Mouse (Mus musculus) liver, embryonic 16.5 days (tissue): ENCODE results near the gene S100a9. TPM values are rescaled to one million over a fixed set of nuclear protein-coding genes. Genes with fewer than 3 reads are reported as not detected.

Experiments used
- ATAC-seq: fragments of 200-750 bp; cut with Nextera tagmentation; 2 replicates; pipeline ENCODE4 v1.8.0; 2017; ENCODE audit warnings: low read depth, mild to moderate bottlenecking, moderate number of reproducible peaks, moderate library complexity
- H3K27ac ChIP-seq: fragments of 300-500 bp; sonication (generic); 2 replicates; pipeline ENCODE4 v1.5.1; 2014; ENCODE audit warnings: mild to moderate bottlenecking, low read length
- H3K27me3 ChIP-seq: fragments of 300-500 bp; sonication (generic); 2 replicates; pipeline ENCODE4 v1.6.1; 2014; ENCODE audit warnings: low read depth, low read length, mixed read lengths; ENCODE audit not compliant: control insufficient read depth, insufficient read depth
- H3K36me3 ChIP-seq: fragments of 300-500 bp; sonication (generic); 2 replicates; pipeline ENCODE4 v1.6.1; 2014; ENCODE audit warnings: mild to moderate bottlenecking; ENCODE audit not compliant: control insufficient read depth, insufficient read depth
- H3K4me1 ChIP-seq: fragments of 300-500 bp; sonication (generic); 2 replicates; pipeline ENCODE4 v1.6.1; 2014; ENCODE audit warnings: low read depth, low read length, mixed read lengths; ENCODE audit not compliant: control insufficient read depth
- H3K4me2 ChIP-seq: fragments of 300-500 bp; sonication (generic); 2 replicates; pipeline ENCODE4 v1.6.1; 2014; ENCODE audit warnings: low read depth, low read length, mixed read lengths
- H3K4me3 ChIP-seq: fragments of 300-500 bp; sonication (generic); 2 replicates; pipeline ENCODE4 v1.5.1; 2014; ENCODE audit warnings: low read depth, mild to moderate bottlenecking, low read length
- H3K9ac ChIP-seq: fragments of 300-500 bp; sonication (generic); 2 replicates; pipeline ENCODE4 v1.6.1; 2014; ENCODE audit warnings: low read depth, low read length
- H3K9me3 ChIP-seq: fragments of 300-500 bp; sonication (generic); replicated peaks from 2 replicates; pipeline ENCODE4 v1.6.1; 2016; ENCODE audit warnings: low read length; ENCODE audit not compliant: control insufficient read depth
- WGBS: fragments of 180-500 bp; shearing (Covaris S2); extraction: QIAGEN DNeasy Blood & Tissue Kit; methylation state at CpG from one replicate; pipeline ENCODE4 v1.1.7; 2014; ENCODE audit not compliant: insufficient replicate concordance; 5-methylcytosine and 5-hydroxymethylcytosine counted together
- polyA plus RNA-seq: library from polyadenylated mRNA; unstranded; fragments of >200 nt; fragmentation: Nextera tagmentation; extraction: Ambion mirVana; gene quantifications from 2 replicates; pipeline ENCODE4 v1.2.1, GENCODE M21; 2015

S100a9 gene
- 1,737 and 1,805 TPM in 2 replicates for polyA plus RNA-seq

DNA sequence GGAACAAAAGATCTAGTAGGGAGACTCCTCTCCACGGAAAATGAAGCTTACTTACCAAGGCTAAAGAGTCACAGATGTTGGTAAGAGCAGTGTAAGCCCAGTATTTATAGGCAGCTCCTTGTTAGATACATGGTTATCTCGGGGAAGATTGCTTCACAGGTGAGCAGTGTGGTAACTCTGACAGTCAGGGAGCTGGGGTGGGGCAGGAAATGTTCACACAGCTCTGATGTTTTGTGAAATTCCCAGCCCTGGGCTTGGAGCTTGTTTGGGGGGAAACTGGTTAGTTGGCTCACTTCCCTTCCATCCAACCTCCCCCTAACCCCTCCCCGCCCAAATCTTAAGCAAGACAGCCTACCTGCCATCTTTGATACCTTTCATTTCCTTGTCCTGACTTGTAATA, at the start of gene S100a9:
Gene S100a9, minus strand, starts transcription at position 109 of the 400 bp plus-strand sequence.
- Histone ChIP-seq H3K27ac (no peak within 1 kb of the TSS), H3K9ac (no peak within 1 kb of the TSS), H3K9me3 (no peaks in the 10 kb centered on the region), H3K4me2 (no peak within 1 kb of the TSS), H3K4me3 (no peak within 1 kb of the TSS), H3K4me1 (no peaks in the 10 kb centered on the region), H3K27me3 (no peaks in the 10 kb centered on the region), H3K36me3 (no peaks in the 10 kb centered on the region)
- ATAC-seq = peak; percentile 11; the same call in 1 of the 2 replicates
- 22% methylated on average over 3 of the region's 3 CpGs for WGBS

DNA sequence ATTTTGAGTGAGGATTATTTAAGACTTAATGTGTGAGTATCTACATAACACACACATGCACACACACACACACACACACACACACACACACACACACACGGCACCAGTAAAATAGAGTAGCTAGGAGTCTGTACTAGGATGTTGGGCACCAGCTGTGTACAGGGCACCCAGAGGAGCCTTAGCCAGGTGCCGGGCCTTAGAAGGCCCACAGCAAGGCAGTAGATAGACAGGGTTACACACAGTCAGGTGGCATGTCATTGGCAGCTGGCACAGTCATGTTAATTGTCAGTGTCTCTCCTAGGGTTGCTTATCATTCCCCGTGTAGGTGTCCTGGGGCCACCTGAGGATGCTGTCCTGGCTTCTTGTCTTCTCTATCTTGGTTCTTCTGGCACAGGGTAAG, 31.1 kb upstream of the S100a9 start, which contains the start of gene Pglyrp4:
Gene Pglyrp4, plus strand, starts transcription at position 301 of the 400 bp plus-strand sequence.
- no peak within 1 kb of the TSS for H3K4me2 ChIP-seq
- H3K9ac ChIP-seq = no peak within 1 kb of the TSS
- no peak for ATAC-seq
- H3K4me1 ChIP-seq = no peaks in the 10 kb centered on the region
- no peak within 1 kb of the TSS for H3K27ac ChIP-seq
- H3K27me3 ChIP-seq = no peaks in the 10 kb centered on the region
- H3K4me3 ChIP-seq = no peak within 1 kb of the TSS
- H3K36me3 ChIP-seq = no peaks in the 10 kb centered on the region
- 60% methylated on average over 3 of the region's 3 CpGs for WGBS
- H3K9me3 ChIP-seq = no peaks in the 10 kb centered on the region

DNA sequence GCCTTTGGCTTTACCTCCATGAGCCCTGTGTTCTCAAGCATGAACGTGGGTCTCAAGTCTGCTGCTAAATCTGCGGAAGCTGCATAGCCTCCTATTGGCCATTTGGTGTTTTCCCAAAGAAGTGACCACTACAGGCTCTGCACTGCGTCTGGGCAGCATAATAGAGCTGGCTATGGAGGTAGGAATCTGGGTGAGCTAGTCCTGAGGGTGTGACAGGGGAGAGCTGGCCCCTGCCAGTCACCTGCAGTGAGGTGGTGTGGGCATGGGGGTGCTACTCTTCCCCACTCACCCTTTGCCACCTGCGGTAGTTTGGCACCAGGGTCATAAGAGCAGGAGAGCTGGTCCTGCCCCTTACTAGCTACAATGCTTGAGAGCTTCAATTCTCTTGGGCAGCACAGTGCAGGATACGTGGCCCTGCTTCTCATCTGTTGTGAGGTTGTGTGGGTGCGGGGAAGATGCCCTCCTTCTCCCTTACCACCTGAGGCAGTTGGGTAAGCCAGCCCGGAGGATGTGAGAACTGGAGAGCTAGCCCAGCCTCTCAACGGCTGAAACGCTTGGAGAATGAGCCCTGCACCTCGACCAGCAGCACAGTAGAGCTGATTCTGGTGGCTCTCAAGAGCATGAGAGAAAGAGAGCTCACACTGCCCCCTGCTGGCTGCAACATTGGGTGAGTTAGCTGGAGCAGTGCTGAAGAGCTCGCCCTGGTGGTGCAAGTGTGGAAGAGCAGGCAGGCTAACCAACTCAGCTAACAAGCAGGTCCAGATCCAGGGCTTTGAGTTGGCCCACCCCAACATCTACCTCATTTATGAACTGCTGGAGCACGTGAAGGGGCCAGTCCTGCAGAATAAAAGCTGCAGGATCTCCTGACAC, 14.3 kb upstream of the S100a9 start:
- WGBS = 36% methylated on average over 12 of the region's 12 CpGs
- peak; percentile 19; the same call in 1 of the 2 replicates for ATAC-seq
- no peak overlapping the region for H3K4me2 ChIP-seq
- H3K9ac ChIP-seq = no peak overlapping the region
- no peaks in the 10 kb centered on the region for H3K4me1 ChIP-seq
- no peaks in the 10 kb centered on the region for H3K9me3 ChIP-seq
- H3K27ac ChIP-seq = no peak overlapping the region
- H3K4me3 ChIP-seq = no peak overlapping the region
- no peaks in the 10 kb centered on the region for H3K36me3 ChIP-seq
- no peaks in the 10 kb centered on the region for H3K27me3 ChIP-seq

GRCm38 (mm10) chr3:90708523-90709202, 13.1 kb upstream of the S100a9 start:
- Histone ChIP-seq H3K4me3 (no peak overlapping the region), H3K9ac (no peak overlapping the region), H3K9me3 (no peaks in the 10 kb centered on the region), H3K4me1 (no peaks in the 10 kb centered on the region), H3K36me3 (no peaks in the 10 kb centered on the region), H3K27ac (no peak overlapping the region), H3K4me2 (no peak overlapping the region), H3K27me3 (no peaks in the 10 kb centered on the region)
- 14% methylated on average over 4 of the region's 4 CpGs for WGBS
- no peak for ATAC-seq

DNA sequence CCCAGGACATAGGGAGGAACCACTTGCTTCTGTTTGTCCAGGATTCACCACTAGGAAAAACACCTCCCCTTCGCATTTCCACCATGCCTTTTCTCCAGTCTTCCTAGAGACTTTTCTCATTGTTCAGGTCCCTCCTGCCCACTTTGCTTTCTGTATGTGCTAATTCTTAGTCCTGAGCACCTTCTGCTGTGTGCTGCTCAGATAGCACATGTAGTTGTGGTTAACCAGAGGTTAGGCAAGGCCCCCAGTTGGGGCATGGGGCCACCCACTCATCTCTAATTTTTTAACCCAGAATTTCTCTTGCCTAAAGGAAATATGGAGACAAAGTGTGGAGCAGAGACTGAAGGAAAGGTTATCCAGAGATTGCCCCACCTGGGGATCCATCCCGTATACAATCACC, 6.7 kb upstream of the S100a9 start:
- no peaks in the 10 kb centered on the region for H3K36me3 ChIP-seq
- 65% methylated on average over 2 of the region's 2 CpGs for WGBS
- no peaks in the 10 kb centered on the region for H3K4me1 ChIP-seq
- H3K4me3 ChIP-seq = no peak overlapping the region
- H3K9ac ChIP-seq = no peak overlapping the region
- no peak overlapping the region for H3K4me2 ChIP-seq
- H3K27ac ChIP-seq = no peak overlapping the region
- no peaks in the 10 kb centered on the region for H3K9me3 ChIP-seq
- no peaks in the 10 kb centered on the region for H3K27me3 ChIP-seq
- no peak for ATAC-seq

GRCm38 (mm10) chr3:90693496-90693895, 2.0 kb downstream of the S100a9 start:
- H3K4me2 ChIP-seq = no peak overlapping the region
- no peaks in the 10 kb centered on the region for H3K36me3 ChIP-seq
- 42% methylated on average over 2 of the region's 2 CpGs for WGBS
- no peaks in the 10 kb centered on the region for H3K27me3 ChIP-seq
- H3K4me3 ChIP-seq = 0 out of 2 replicates have a peak overlapping the region, but pooled peaks have one; percentile 9
- H3K4me1 ChIP-seq = no peaks in the 10 kb centered on the region
- H3K27ac ChIP-seq = no peak overlapping the region
- H3K9me3 ChIP-seq = no peaks in the 10 kb centered on the region
- ATAC-seq = no peak
- no peak overlapping the region for H3K9ac ChIP-seq

- Histone ChIP-seq H3K4me3 (no peak overlapping the region), H3K4me1 (no peaks in the 10 kb centered on the region), H3K27ac (0 out of 2 replicates have a peak overlapping the region, but pooled peaks have one; percentile 14), H3K27me3 (no peaks in the 10 kb centered on the region), H3K9me3 (no peaks in the 10 kb centered on the region), H3K4me2 (no peak overlapping the region), H3K9ac (no peak overlapping the region), H3K36me3 (no peaks in the 10 kb centered on the region)
- WGBS = 35% methylated on average over 2 of the region's 2 CpGs
- 0 out of 2 replicates have a peak, but pooled peaks have one; percentile 19 for ATAC-seq
These were observed 8.7 kb downstream of the S100a9 start for GRCm38 (mm10) chr3:90686835-90687234.

DNA sequence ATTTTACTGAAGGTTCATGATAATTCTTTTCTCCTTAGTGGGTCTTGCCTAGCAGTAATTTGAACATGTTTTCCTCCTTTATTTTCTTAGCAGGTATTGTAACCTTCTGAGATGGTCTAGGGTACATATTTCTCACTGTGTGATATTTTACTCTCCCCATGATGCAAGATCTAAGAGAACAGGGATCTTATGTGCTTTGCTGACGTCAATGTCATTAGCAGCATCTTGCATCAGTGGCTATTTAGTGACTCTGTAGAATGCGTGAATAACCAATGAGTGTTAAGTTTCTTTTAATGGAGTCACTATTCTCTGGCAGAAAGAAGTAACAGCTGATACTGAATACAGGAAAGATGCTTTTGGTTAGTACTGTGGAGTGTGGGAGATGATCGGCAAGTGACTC, 11.6 kb downstream of the S100a9 start:
- H3K4me3 ChIP-seq = no peak overlapping the region
- WGBS = 65% methylated on average over 3 of the region's 3 CpGs
- no peaks in the 10 kb centered on the region for H3K4me1 ChIP-seq
- no peak overlapping the region for H3K4me2 ChIP-seq
- H3K27me3 ChIP-seq = no peaks in the 10 kb centered on the region
- no peaks in the 10 kb centered on the region for H3K9me3 ChIP-seq
- ATAC-seq = no peak
- no peaks in the 10 kb centered on the region for H3K36me3 ChIP-seq
- no peak overlapping the region for H3K9ac ChIP-seq
- H3K27ac ChIP-seq = no peak overlapping the region

DNA sequence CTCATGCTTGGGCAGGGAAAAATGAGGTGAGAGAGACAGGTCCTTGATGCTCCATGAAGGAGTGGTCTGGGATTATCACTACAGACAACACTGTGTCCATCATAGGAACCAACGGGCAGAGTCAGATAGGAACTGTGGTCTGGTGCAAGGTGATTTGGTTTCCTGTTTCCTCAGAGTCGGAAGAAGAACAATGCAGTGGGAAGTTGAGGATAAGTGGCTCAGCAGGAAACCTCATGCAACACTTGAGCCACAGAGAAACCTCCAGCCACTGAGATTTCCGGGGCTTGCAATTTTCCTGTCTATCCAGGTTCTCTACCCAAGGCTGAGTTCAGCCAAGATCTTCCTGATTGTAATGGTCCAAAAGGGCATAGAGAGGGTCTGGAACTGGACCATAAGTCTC, 16.9 kb downstream of the S100a9 start:
- ATAC-seq = no peak
- no peaks in the 10 kb centered on the region for H3K4me1 ChIP-seq
- WGBS = 8% methylated on average over 3 of the region's 3 CpGs

More for the DNA sequence above, 16.9 kb downstream of the S100a9 start:
- no peaks in the 10 kb centered on the region for H3K27me3 ChIP-seq
- no peak overlapping the region for H3K27ac ChIP-seq
- H3K4me3 ChIP-seq = no peak overlapping the region
- H3K9ac ChIP-seq = no peak overlapping the region
- H3K4me2 ChIP-seq = no peak overlapping the region
- H3K9me3 ChIP-seq = no peaks in the 10 kb centered on the region
- H3K36me3 ChIP-seq = no peaks in the 10 kb centered on the region
